In the genomic region with DNA sequence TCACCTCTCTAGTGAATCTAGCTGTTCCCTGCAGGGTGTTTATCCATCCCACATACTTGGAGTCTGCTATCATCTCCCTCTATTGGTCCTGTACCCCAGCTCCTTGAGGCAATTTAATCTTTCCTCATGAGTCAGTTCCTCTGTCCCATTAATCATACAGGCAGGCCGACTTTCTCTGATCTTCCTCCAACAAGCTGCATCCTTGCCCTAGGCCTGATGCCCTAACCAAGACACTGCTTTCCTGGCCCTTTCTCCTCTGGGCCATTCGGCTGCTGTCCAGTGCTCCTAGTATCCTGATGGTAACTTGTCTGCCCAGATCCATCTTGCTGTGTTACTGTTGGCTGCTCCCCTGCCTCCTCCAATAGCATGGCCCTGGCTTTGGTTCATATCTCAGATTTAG, we compare ENCODE assay signal across 28 mouse cellular contexts. TPM values are rescaled to one million over a fixed set of nuclear protein-coding genes. Genes with fewer than 3 reads are reported as not detected.
DNase-seq lines count a peak whose midpoint lies in the region; ATAC-seq and TF ChIP-seq lines count a peak whose summit lies in the region.
"Had no signal": no experiment of that assay in that cellular context is flagged by ENCODE, and none has a peak within 500 bp of the region (broad histone marks: within the 10 kb centered on the region; RNA-seq: fewer than 3 reads in every experiment).

No protein-coding gene starts in this region.

- H3K36me3 ChIP-seq in forebrain, embryonic 12.5 days (replicated peaks) = no peaks in the 10 kb centered on the region
- H3K36me3 ChIP-seq: forebrain, embryonic 10.5 days; hindbrain, embryonic 10.5 days; kidney, embryonic 15.5 days; limb, embryonic 12.5 days; midbrain, embryonic 13.5 days had no signal

- H3K9ac ChIP-seq in forebrain, embryonic 12.5 days = no peak overlapping the region
- H3K9ac ChIP-seq: kidney, embryonic 15.5 days; limb, embryonic 12.5 days; midbrain, embryonic 13.5 days had no signal

- DNase-seq in gastrocnemius, adult 2 months = peak; percentile 32
- no peak for DNase-seq in gastrocnemius, postnatal 14 days
- DNase-seq in urinary bladder, postnatal 14 days (ENCODE audit: low spot score) = peak; percentile 3
- no peak for DNase-seq in urinary bladder, postnatal 10 days (ENCODE audit: low spot score)
- peak; percentile 77 for DNase-seq in adrenal gland, adult 8-10 months
- DNase-seq in spleen, postnatal 14 days (ENCODE audit: low spot score in 2 of 2) = no peak
- DNase-seq: cerebellum, adult 11 months; heart, adult 11 months; kidney, postnatal 36 days; thymus, adult 18-20 months; thymus, postnatal 36 days had no signal

- no peak overlapping the region for H3K4me3 ChIP-seq in gastrocnemius, adult 2 months
- no peak overlapping the region for H3K4me3 ChIP-seq in forebrain, embryonic 12.5 days (replicated peaks)
- H3K4me3 ChIP-seq: forebrain, embryonic 10.5 days; hindbrain, embryonic 10.5 days; kidney, embryonic 15.5 days; limb, embryonic 12.5 days; midbrain, embryonic 13.5 days had no signal

- no peaks in the 10 kb centered on the region for H3K9me3 ChIP-seq in forebrain, embryonic 12.5 days
- H3K9me3 ChIP-seq: forebrain, embryonic 10.5 days; hindbrain, embryonic 10.5 days; kidney, embryonic 15.5 days; limb, embryonic 12.5 days; midbrain, embryonic 13.5 days had no signal

- H3K4me1 ChIP-seq in forebrain, embryonic 12.5 days = no peaks in the 10 kb centered on the region; the same call in 1 of the 2 replicates
- H3K4me1 ChIP-seq: midbrain, embryonic 13.5 days had no signal

- WGBS in forebrain, embryonic 12.5 days = 96% methylated on average over 2 of the region's 2 CpGs

- ATAC-seq in forebrain, embryonic 12.5 days (ENCODE audit: low FRiP score) = no peak
- ATAC-seq: hindbrain, postnatal 0 days; intestine, postnatal 0 days; midbrain, embryonic 13.5 days had no signal

- no peaks in the 10 kb centered on the region for H3K27me3 ChIP-seq in forebrain, embryonic 12.5 days
- H3K27me3 ChIP-seq: kidney, embryonic 15.5 days; limb, embryonic 12.5 days; midbrain, embryonic 13.5 days had no signal

- intact Hi-C loops in gastrocnemius, adult 2 months (cut with DNase I) = no loop called here
- intact Hi-C loops in gastrocnemius, postnatal 14 days (cut with DNase I; ENCODE audit: low total_unique reads) = no loop called here

- no peak overlapping the region for H3K4me2 ChIP-seq in forebrain, embryonic 12.5 days
- H3K4me2 ChIP-seq: heart, embryonic 11.5 days; kidney, embryonic 15.5 days; limb, embryonic 12.5 days; liver, embryonic 11.5 days; midbrain, embryonic 13.5 days had no signal

- TF ChIP-seq CTCF in gastrocnemius, adult 2 months (IDR thresholded peaks at IDR 0.05) = no peak

- no peak overlapping the region for H3K27ac ChIP-seq in gastrocnemius, adult 2 months
- no peak overlapping the region for H3K27ac ChIP-seq in forebrain, embryonic 12.5 days
- H3K27ac ChIP-seq: forebrain, embryonic 10.5 days; hindbrain, embryonic 10.5 days; hindbrain, postnatal 0 days; kidney, embryonic 15.5 days; limb, embryonic 12.5 days; midbrain, embryonic 13.5 days had no signal

RNA-seq across cellular contexts. Expression of a gene that starts 33.7 kb away (rescaled TPM):
- 10 to 100 TPM; 20.3 to 37.6 TPM for total RNA-seq in gastrocnemius, adult 2 months (2021)
- total RNA-seq in gastrocnemius, postnatal 14 days (2021) = 10 to 100 TPM; 23.4 to 35.1 TPM
- under 1 TPM in 3 of 4 experiments, not detected in 1; 0.03 to 0.17 (median 0.06) TPM for total RNA-seq in adrenal gland, adult 8-10 months (2022)
- polyA plus RNA-seq in forebrain, embryonic 12.5 days (2016; fragmentation: Nextera tagmentation; extraction: Ambion mirVana) = 0.09 and 0.26 TPM in 2 replicates
- total RNA-seq: layer of hippocampus, adult 8-10 months; left cerebral cortex, postnatal 14 days; megakaryocyte progenitor cell, adult 5-6 weeks; MEL; monocyte, adult 5-6 weeks; neutrophil, adult 5-6 weeks had no signal
- polyA plus RNA-seq: C2C12; intestine, postnatal 0 days; liver, embryonic 11.5 days had no signal

Comparison
In these comparisons a context has a peak if more than half of its experiments do, and no peak if none do; other contexts are left out.
1. DNase-seq: peak in gastrocnemius, adult 2 months (single experiment), urinary bladder, postnatal 14 days (single experiment) and adrenal gland, adult 8-10 months (single experiment); none in gastrocnemius, postnatal 14 days (single experiment), urinary bladder, postnatal 10 days (single experiment) and spleen, postnatal 14 days (0 of 2).
2. RNA of a gene that starts 33.7 kb away (total RNA-seq): 20.3 to 37.6 TPM in gastrocnemius, adult 2 months and 23.4 to 35.1 TPM in gastrocnemius, postnatal 14 days; 0.03 to 0.17 TPM in adrenal gland, adult 8-10 months; every median in the first group is over 10 times any median in the second.